Mouse (Mus musculus) forebrain, embryonic 15.5 days (tissue): ENCODE measurements around the gene Wdr49. TPM values are rescaled to one million over a fixed set of nuclear protein-coding genes. Genes with fewer than 3 reads are reported as not detected.

Source experiments
- ATAC-seq: fragments of 200-750 bp; cut with Nextera tagmentation; replicated peaks from 2 replicates; pipeline ENCODE4 v1.8.0; 2017; ENCODE audit warnings: mild to moderate bottlenecking, moderate TSS enrichment, moderate library complexity
- H3K27ac ChIP-seq: fragments of 300-500 bp; sonication (generic); replicated peaks from 2 replicates; pipeline ENCODE4 v1.5.1; 2015; ENCODE audit warnings: mild to moderate bottlenecking, inconsistent platforms
- H3K27me3 ChIP-seq: fragments of 300-500 bp; sonication (generic); 2 replicates; pipeline ENCODE4 v1.6.1; 2015; ENCODE audit warnings: inconsistent platforms
- H3K36me3 ChIP-seq: fragments of 300-500 bp; sonication (generic); 2 replicates; pipeline ENCODE4 v1.6.1; 2015; ENCODE audit warnings: mild to moderate bottlenecking, inconsistent platforms
- H3K4me1 ChIP-seq: fragments of 300-500 bp; sonication (generic); 2 replicates; pipeline ENCODE4 v1.6.1; 2015; ENCODE audit warnings: inconsistent platforms
- H3K4me2 ChIP-seq: fragments of 300-500 bp; sonication (generic); replicated peaks from 2 replicates; pipeline ENCODE4 v1.6.1; 2015; ENCODE audit warnings: mild to moderate bottlenecking, inconsistent platforms
- H3K4me3 ChIP-seq: fragments of 300-500 bp; sonication (generic); 2 replicates; pipeline ENCODE4 v1.5.1; 2015; ENCODE audit warnings: mild to moderate bottlenecking, inconsistent platforms
- H3K9ac ChIP-seq: fragments of 300-500 bp; sonication (generic); replicated peaks from 2 replicates; pipeline ENCODE4 v1.6.1; 2015; ENCODE audit warnings: mild to moderate bottlenecking, inconsistent platforms
- H3K9me3 ChIP-seq: fragments of 300-500 bp; sonication (generic); 2 replicates; pipeline ENCODE4 v1.6.1; 2016; ENCODE audit warnings: inconsistent platforms
- WGBS: fragments of 180-500 bp; shearing (Covaris S2); methylation state at CpG from one replicate; pipeline ENCODE4 v1.1.7; 2015; ENCODE audit warnings: mixed read lengths; 5-methylcytosine and 5-hydroxymethylcytosine counted together
- polyA plus RNA-seq: library from polyadenylated mRNA; unstranded; fragments of >200 nt; fragmentation: Nextera tagmentation; extraction: Ambion mirVana; gene quantifications from 2 replicates; pipeline ENCODE4 v1.2.1, GENCODE M21; 2015

Wdr49 gene
- polyA plus RNA-seq, 1 experiment from 2014 or later: not detected

DNA sequence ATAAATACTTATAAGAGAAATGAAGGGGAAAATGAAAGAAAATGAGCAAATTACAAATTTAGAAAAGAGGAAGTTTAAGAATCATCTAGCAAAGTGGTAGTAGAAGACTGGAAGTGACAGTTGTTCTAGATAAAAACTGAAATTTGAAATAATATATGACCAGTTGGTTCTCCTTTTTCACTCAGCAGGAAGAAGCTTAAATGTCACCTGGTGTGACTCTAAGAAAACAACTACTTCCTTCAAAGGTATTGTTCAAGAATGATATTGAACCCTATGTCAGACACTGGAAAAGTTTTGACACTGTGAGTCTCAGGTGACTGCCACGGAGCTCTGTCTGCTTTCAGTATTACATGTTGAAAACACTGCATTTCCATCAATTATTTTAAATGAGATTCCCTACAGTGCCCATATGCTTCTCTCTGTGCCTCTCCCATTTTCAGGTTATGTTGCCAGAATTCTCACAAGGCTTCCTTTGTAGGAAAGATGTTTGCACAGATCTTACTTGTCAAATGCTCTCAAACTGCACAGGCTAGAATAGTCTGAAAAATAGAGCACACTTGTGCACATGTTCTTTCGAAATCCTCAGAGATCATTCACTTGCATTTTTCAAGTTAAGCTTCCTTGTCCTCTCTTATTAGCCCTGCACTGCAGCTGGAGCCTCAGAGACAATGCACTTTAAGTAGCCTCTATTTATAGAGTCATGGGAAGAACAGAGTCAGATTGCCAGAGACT, 184.8 kb downstream of the Wdr49 start:
- peaks cover 10% of the 10 kb centered on the region; the same call in 1 of the 2 replicates for H3K4me1 ChIP-seq
- no peak overlapping the region for H3K4me3 ChIP-seq
- peak overlapping the region; percentile 5; the same call in 1 of the 2 replicates for H3K27ac ChIP-seq
- no peak overlapping the region for H3K9ac ChIP-seq
- no peaks in the 10 kb centered on the region for H3K9me3 ChIP-seq
- WGBS: 37% methylated on average over 2 of the region's 2 CpGs
- H3K4me2 ChIP-seq: no peak overlapping the region
- peak; percentile 66 for ATAC-seq
- no peaks in the 10 kb centered on the region for H3K36me3 ChIP-seq
- no peaks in the 10 kb centered on the region for H3K27me3 ChIP-seq

DNA sequence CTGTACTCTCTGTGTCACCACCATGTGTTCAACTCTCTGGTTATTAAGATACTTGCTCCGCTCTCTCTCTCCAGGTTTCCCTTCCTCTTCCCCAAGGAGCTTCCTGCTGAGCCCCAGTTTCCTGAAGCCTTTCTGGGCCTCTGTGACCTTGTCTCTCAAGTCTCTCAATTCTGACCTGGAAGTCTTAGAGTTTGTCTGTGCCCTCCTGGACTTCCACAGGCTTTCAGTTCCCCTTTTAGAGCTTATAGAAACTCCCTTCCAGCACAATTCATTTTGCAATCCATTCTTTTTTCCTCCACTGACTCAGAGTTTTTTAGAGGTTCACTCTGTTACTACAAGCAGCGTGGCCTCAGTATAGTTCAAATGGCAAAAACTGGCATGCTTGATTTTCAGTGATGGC, 188.7 kb downstream of the Wdr49 start:
- ATAC-seq: no peak
- 84% methylated on average over 2 of the region's 2 CpGs for WGBS
- no peaks in the 10 kb centered on the region for H3K36me3 ChIP-seq

DNA sequence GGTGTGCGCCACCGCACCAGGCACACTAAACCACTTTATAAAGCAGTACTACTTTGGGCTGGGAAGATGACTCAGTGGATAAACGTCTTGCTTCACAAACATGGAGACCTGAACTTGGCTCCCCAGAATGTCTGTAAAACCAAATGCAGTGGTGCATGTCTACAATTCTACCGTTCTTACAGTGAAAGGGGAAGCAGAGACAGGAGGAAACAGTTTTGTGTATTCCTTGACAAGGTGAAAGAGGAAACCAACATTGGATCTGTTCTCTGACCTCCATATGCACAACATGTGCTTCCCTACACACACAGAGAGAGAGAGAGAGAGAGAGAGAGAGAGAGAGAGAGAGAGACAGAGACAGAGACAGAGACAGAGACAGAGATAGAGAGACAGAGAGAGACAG, 204.5 kb downstream of the Wdr49 start:
- 83% methylated on average over 4 of the region's 4 CpGs for WGBS
- Histone ChIP-seq H3K4me3 (no peak overlapping the region), H3K4me1 (no peaks in the 10 kb centered on the region), H3K9me3 (no peaks in the 10 kb centered on the region), H3K36me3 (no peaks in the 10 kb centered on the region), H3K27me3 (no peaks in the 10 kb centered on the region), H3K9ac (no peak overlapping the region), H3K4me2 (no peak overlapping the region), H3K27ac (no peak overlapping the region)
- no peak for ATAC-seq

More for the DNA sequence above, 188.7 kb downstream of the Wdr49 start:
- Histone ChIP-seq H3K4me2 (no peak overlapping the region), H3K9ac (no peak overlapping the region), H3K4me1 (peaks cover 10% of the 10 kb centered on the region; the same call in 1 of the 2 replicates), H3K27ac (no peak overlapping the region), H3K9me3 (no peaks in the 10 kb centered on the region), H3K4me3 (no peak overlapping the region), H3K27me3 (no peaks in the 10 kb centered on the region)

DNA sequence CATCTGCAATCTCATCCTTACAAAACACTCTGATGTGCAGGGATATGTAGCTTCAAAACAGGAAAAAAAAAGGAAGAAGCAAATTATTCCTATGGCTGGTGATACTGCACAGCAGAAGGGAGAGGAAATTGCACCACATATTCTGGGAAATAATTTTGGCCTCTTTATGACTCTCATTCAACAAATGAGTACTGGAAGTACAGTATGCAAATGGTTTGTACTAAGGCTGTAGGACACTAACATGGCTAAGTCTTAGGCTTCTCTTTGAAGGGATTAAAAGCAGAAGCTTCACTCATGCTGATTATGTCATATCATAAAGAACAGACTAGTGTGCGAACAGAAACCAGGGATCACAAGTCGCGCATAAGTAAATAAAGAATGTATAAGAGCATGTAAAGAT, 205.4 kb downstream of the Wdr49 start:
- H3K27ac ChIP-seq: no peak overlapping the region
- no peaks in the 10 kb centered on the region for H3K9me3 ChIP-seq
- H3K9ac ChIP-seq: no peak overlapping the region
- no peak overlapping the region for H3K4me2 ChIP-seq
- H3K36me3 ChIP-seq: no peaks in the 10 kb centered on the region
- H3K4me1 ChIP-seq: no peaks in the 10 kb centered on the region
- WGBS: 89% methylated on average over 3 of the region's 3 CpGs
- no peak overlapping the region for H3K4me3 ChIP-seq
- no peaks in the 10 kb centered on the region for H3K27me3 ChIP-seq
- no peak for ATAC-seq

DNA sequence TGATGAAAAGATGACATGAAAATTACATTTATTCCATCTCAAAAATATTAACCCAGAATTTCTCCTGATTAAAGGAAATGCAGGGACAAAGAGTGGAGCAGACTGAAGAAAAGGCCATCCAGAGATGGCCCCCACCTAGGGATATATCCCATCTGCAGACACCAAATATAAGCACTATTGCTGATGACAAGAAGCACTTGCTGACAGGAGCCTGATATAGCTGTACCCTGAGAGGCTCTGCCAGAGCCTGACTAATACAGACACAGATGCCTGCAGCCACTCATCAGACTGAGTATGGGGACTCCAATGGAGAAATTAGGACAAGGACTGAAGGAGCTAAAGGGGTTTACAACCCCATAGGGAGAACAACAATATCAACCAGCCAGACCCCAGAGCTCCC, 206.8 kb downstream of the Wdr49 start:
- no peak overlapping the region for H3K9ac ChIP-seq
- no peaks in the 10 kb centered on the region for H3K4me1 ChIP-seq
- no peaks in the 10 kb centered on the region for H3K9me3 ChIP-seq
- H3K4me3 ChIP-seq: no peak overlapping the region
- H3K36me3 ChIP-seq: no peaks in the 10 kb centered on the region
- no peak for ATAC-seq
- no peak overlapping the region for H3K4me2 ChIP-seq
- no peaks in the 10 kb centered on the region for H3K27me3 ChIP-seq
- no peak overlapping the region for H3K27ac ChIP-seq

DNA sequence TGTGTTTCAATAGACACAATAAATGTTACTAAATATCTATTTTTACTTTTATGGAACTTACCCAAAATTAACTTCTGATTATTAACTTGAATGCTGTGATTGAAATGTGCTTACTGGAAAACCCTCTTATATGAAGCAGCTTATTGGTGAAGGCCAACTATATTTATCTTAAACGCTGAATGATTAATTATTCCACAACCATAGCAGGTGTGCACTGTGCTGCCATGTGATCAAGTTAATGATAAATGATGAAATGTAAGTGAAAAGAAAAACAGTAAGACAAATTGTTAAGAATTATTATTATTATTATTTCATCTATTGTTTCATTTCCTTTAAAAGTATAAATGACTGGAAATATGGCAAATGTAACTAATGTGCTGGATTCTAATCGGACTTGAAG, 212.0 kb downstream of the Wdr49 start, which contains the start of gene Serpini2:
TSS of gene Serpini2 (minus strand) at position 101 of the 400 bp plus-strand sequence.
- no peak within 1 kb of the TSS for H3K4me2 ChIP-seq
- no peak within 1 kb of the TSS for H3K27ac ChIP-seq
- no peak within 1 kb of the TSS for H3K9ac ChIP-seq
- no peaks in the 10 kb centered on the region for H3K4me1 ChIP-seq
- no peaks in the 10 kb centered on the region for H3K9me3 ChIP-seq
- no peaks in the 10 kb centered on the region for H3K36me3 ChIP-seq
- WGBS: 91% methylated on average over 2 of the region's 2 CpGs
- H3K4me3 ChIP-seq: no peak within 1 kb of the TSS
- ATAC-seq: no peak
- H3K27me3 ChIP-seq: no peaks in the 10 kb centered on the region

DNA sequence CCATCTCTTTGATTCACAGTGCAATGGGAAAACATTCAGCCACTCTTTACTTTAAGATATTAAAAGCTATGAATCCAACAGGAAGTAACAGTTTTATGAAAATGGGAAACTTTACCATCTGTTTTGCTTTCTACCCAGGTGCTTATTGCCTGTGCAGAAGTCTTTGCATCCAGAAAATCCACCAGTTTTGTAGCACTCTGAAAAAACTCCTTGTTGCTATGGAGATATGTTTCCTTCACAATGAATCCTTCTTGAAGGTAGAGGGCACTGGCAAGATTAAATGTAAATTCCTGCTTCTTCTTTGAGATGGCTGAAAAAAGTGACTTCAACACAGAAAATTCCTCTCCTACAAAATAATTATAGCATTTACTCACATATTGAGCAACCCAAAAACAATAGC, 222.6 kb downstream of the Wdr49 start:
- ATAC-seq: no peak
- Histone ChIP-seq H3K4me1 (no peaks in the 10 kb centered on the region), H3K9me3 (no peaks in the 10 kb centered on the region), H3K36me3 (no peaks in the 10 kb centered on the region), H3K27me3 (no peaks in the 10 kb centered on the region), H3K4me2 (no peak overlapping the region), H3K27ac (no peak overlapping the region), H3K9ac (no peak overlapping the region), H3K4me3 (no peak overlapping the region)

Other genes starting within 250 kb of the Wdr49 start
- not detected in 2 replicates for gene Serpini2, start 212.1 kb downstream of the Wdr49 start, polyA plus RNA-seq
- gene Pdcd10, start 74.7 kb upstream of the Wdr49 start, polyA plus RNA-seq: 75.1 and 82.6 TPM in 2 replicates
- gene Serpini1, start 75.4 kb upstream of the Wdr49 start, polyA plus RNA-seq: 120 and 123 TPM in 2 replicates